Mouse (Mus musculus) retina, adult 2 months (tissue): ENCODE measurements around the gene Itga11.

Source experiments
- DNase-seq: peaks from one replicate; pipeline ENCODE4 v3.0.0-alpha.2; 2012; ENCODE audit warnings: low read depth, low spot score

The Itga11 gene

DNA sequence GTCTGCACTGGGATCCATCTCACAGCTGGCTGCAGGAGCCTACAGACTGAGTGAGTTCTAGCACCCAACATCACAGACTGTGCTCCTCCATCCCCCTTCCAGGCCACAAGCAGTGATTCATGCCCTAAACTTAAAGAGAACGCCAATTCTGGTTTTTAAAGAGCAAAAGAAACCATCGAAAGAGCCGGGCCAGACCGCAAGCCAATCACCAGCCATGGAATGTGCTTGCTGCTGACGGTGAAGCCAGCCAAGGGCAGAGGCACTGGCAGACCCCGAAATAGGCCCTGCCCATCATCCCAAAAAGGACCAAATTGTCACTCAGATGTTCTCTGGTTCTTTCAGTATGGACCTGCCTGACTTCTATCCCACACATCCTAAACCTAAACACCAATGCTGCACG is 6.7 kb downstream of the Itga11 start:
- no peak for DNase-seq

DNA sequence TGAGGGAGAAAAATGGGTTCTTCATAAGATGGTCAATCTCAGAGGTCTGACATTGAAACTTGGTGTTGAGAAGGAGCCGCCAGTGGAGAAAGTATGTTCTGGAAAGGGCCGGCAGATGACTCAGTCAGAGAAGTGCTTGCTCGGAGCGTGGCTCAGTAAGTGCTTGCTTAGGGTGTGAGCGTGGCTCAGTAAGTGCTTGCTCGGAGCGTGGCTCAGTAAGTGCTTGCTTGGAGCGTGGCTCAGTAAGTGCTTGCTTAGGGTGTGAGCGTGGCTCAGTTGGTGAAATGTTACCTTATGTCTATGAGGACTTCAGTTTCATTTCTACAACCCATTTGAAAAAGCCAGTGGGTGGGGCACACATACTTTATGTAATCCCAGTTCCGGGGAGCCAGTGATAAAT is 12.1 kb downstream of the Itga11 start:
- no peak for DNase-seq

DNA sequence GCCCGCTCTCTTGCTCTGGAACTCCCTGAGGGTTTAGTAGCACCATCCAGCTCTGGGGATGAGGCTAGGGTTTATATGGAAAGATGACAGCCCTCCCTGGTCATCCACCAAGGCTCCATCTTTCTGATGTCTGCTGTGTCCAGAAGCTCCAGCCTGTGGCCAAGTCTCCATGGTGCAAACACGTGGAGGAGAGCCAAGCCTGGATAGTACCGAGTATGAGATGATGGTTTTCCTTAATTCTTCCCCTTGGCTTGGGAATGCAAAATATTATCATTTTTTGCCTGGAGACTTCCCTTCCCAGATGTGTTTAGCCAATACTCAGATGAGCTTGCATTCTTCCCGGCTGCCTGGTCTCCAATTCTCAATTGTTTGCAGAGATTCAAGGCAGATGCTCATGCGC is 16.4 kb downstream of the Itga11 start:
- no peak for DNase-seq

DNA sequence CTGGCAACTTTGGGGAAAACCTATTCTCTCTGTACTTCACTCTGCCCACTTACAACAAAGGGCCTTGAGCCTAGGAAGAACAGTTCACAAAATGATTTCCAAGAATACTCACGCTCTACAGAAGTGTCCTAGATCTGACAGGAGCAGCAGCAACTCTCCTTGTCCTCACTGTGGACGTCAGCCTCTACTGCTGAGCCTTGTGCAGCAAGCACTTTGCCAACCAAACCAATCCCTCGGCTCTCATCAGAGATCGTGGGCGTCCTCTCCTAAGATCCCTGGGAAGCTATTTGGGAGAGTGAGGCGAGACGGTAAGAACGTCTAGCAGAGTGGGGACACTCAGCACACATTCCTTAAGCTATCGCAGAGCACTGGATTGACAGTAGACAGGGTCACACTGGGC is 17.6 kb downstream of the Itga11 start:
- no peak for DNase-seq

DNA sequence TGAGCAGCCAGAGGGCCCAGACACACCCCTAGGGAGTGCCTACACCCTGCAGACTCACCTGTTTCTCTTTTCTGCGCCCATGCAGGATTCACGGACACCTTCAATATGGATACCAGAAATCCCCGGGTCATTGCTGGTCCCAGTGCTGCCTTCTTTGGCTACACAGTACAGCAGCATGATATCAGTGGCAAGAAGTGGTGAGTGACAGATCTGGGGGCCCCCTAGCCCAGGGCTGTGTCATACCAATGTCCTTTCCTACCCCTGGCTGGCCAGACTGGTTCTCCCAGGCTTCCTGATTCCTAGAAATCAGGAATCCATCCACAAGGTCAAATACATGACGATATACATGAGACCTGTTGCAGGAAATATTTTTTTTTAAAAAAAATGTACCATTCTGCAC is 19.2 kb downstream of the Itga11 start:
- DNase-seq: no peak

DNA sequence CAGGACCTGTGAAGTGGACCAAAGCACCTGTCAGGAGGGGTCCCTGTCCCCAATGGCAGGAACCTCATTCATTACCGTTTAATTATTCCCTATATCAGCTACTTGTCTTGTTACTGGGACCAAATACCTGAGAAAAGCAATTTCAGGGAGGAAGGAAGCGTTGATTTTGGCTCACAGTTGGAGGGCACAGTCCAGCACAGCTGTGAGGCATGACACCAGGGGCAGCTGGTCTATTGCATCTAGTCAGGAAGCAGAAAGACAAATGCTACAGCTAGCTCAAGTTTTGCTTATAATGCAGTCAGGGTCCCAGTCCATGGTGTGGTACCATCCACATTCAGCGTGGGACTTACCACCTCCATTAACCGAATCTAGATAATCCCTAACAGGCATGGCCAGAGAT is 29.6 kb downstream of the Itga11 start:
- no peak for DNase-seq

DNA sequence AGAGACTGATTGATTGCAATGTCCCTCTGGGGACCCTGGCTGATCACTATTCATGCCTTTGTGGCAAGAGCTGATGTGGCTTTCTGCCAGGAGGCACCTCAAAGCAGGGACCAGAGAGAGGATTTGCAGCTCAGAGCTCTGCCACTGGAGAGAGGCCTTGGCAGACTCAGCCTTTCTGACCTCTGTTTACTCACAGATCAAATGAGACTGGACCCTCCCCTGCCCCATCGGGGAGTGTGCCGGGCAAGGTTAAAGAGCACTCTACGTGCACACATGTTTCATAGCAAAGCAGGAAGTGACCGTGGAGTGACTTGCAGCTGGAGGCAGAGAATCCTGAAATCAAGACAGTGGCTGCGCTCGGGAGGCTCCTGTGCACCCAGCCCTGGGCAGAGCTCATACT is 30.2 kb downstream of the Itga11 start:
- no peak for DNase-seq

DNA sequence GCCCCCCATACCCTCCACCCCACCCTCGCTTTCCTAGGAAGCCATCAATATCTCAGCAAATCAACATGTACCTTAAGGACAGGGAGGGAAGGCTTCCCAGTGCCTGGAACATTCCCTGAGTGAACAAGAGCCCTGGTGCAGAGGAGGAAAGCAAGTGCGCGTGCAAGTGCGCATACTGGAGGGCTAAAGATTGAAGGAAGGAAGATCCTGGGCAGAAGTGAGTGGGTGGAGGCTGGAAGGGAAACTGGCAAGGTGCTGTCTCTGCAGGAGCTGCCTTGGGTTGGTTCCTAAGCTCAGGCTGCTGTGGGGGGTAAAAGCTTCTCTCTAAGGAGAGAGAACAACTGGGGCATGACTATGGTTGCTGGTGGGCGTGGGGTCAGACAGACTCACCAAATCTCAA is 32.4 kb downstream of the Itga11 start:
- no peak for DNase-seq

DNA sequence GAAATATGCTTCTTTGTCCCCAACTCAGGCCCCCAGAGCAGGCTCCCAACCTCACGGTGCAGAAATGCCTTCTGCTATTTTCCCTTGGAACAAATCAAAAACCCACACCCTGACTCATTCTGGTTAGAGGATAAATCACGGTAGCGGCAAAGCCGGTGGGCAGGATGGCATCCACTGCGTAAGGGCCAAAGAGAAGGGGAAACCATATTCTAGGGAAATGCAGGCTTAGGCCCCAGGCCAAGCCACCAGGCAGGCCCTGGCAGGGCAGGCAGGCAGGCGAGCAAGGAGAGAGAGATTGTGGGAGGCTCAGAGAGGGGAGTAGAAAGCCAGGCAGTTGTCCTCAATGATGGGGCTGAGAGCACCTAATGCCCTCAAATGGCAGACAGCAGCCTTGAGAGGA is 34.7 kb downstream of the Itga11 start:
- no peak for DNase-seq

DNA sequence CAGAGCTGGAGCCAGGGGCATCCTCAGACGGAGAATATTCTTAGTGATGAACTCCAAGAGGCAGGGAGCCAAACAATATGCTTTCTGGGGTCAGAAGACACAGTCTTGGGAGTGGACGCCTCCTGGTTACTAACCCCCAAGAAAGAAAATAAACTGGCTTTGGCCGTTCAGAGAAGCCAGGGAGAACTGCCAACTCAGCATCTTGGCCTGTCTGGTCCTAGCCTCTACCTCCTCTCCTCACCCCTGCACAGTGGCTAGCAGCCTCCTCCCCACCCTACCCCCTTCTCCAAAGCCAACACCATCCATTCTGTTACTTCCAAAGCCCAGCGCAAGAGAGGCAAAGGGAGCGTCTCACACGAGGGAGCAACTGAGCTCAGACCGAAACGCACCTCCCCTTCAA is 35.4 kb downstream of the Itga11 start:
- DNase-seq: no peak

DNA sequence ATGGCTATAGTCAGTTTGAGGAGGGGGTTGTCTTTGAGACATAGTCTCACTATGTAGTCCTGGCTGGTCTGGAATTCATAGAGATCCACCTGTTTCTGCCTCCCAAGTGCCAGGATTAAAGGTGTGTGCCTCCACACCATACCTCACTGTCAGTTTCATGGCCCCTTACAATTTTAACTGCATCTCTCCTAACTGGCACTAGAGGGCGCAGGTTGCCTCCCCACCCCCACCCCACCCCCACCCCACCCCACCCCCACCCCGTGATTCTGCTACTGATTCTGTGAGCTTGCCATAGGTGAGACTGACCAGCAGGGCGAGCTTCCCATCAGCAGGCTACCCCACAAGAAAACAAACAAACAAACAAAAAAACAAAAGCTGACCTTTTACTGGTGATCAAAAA is 36.7 kb downstream of the Itga11 start:
- DNase-seq: no peak

DNA sequence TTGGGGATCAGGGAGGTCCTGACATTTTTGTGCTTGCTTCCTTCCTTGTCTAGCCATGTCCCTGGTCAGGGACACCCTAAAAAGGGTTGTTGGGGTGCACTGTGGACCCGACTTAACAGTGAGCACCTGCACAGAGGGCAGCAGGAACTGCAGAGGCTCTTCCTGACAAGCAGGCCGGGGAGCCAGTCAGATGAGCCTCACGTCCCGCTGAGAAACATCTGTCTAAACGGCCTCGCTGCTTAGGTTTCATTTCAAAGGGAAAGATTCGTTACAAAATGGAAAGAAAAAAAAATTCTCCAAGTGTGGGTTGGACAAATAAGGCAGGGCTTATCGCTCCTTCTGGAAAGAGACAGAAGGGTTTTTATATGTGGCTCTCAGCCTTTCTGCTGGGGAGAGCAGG is 40.4 kb downstream of the Itga11 start:
- no peak for DNase-seq

DNA sequence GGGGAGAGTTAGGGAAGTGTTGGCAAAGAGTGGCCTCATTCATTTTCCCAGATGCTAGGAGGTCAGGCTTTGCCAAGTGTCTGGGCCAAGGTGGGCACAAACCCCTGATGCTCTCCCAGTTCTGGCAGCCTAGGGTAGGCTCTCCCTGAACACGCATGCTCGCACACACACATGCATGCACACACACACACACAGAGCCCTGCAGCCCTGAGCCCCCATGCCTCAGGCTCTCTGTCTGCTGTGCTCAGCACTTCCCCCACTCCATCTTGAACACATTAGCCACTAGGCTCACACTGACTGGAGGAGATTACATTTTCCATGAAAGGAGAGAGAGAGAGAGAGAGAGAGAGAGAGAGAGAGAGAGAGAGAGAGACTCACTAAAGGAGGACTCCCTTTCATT is 44.2 kb downstream of the Itga11 start:
- DNase-seq: no peak

DNA sequence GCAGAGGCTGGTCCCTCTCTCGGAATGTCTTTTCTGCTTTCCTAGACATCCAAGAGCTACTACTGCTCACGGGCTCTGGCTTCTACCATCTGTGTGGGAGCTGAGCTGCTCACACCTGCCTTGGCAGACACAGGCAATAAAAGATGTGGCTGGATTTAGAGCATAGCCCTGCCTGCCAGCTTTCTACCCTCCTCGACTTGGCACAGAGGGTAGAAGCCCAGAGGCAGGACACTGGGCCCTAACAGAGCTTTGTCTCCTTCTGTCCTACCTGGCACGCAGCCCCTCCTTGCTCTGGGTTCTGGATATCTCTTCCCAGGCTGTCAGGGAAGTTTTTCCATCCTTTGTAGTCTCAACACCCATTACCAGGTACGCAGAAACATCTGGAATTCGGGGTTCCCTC is 45.1 kb downstream of the Itga11 start:
- DNase-seq: no peak

DNA sequence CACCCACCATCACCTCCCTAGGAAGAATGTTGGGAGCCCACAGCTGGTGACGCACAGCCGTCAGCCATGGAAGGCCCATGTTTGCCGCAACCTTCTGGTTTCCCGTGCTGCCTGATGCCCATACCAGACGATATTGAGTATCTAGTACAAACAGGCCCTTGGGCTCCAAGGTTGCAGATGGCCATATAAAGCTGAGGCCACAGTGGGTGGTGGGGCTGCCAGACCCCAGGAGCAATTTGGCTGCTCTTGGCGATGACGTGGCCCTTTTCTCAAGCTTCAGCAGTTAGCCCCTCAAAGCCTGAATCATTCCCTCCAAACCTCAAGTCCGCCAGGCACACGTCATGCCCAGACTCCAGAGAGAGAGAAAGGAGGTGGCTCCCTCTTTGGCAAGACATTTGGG is 46.5 kb downstream of the Itga11 start:
- no peak for DNase-seq

DNA sequence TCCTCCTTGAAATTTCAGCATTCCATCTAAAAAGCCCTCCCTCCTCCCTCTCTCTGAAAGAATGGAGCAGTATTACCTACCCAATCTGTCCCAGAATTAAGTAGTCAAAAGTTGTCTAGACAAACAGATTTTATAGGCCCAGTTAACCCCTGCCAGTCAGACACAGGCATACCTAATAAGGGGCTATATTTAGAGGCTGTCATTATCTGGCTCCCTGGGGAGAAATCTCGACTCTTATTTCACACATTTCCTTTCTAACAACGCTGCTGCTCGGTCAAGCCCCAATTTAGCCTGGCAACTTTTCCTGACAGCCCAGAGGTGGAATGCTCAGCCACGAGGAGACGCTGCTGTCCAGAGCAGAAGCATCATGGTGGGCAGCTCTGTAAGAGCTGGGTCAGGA is 47.6 kb downstream of the Itga11 start:
- no peak for DNase-seq

DNA sequence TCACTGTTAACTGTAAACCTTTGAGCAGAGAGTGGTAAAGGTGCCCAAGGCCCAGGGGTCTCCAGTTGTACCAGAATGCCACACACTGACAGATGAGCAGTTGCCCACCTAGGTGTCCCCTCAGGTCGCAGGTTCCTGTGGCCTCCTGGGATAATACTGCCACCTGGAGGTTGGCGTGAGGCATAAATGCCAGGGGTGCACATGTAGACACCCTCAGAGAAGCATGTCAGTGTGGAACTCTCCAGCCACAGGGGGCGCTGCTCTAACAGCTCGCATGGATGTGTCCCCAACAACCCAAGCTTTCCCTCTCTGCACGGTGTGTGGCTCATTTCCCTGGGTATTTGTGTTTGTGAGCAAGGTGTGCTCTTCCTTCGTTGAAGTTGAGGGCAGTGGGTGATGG is 48.8 kb downstream of the Itga11 start:
- no peak for DNase-seq

DNA sequence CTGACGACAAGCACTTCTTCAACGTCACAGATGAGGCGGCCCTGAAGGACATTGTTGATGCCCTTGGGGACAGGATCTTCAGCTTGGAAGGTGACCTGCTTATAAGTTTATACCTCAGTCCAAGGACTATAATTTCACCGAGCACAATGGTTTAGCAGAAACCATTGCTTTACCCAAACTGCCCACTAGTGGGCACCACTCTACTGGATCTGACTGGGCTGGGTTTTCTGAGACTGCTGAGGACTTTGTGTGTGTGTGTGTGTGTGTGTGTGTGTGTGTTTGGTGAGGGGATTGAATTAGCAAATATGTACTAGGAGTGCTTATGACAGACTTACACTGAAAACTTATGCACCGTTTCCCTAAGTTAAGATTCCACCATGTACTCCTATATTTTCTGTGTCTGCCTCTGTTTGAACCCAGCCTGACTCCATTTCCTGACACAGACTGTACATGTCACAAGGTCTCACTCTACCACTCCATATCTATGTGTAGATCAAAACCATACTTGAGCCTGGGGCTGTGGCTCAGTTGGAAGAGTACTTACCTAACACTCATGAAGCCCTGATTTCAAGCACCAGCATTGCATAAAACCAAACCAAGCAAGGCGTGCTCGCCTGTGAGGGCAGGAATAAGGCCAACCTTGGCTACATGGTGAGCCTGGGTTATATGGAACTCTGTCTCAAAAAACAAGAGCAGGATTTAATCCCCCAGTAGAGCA is 67.1 kb downstream of the Itga11 start:
- DNase-seq: peak; percentile 32

DNA sequence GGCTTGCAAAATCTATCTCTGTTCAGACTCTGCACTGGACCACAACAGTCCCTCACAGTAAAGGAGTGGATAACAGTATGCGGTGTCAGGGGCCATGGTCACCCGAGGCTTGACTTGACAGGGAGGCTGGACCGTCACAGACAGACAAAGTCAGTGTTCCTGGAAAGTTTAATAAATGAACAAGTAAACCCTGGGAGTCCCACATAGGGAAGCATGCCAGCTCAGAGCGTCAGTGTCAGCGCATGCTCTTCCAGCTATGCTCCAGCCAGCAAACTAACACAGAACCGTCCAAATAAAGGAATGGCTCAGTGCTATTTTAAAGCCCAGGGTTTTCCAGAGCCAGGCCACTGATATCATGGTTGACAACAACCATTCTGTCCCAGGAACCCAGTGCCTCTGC is 69.0 kb downstream of the Itga11 start:
- no peak for DNase-seq

DNA sequence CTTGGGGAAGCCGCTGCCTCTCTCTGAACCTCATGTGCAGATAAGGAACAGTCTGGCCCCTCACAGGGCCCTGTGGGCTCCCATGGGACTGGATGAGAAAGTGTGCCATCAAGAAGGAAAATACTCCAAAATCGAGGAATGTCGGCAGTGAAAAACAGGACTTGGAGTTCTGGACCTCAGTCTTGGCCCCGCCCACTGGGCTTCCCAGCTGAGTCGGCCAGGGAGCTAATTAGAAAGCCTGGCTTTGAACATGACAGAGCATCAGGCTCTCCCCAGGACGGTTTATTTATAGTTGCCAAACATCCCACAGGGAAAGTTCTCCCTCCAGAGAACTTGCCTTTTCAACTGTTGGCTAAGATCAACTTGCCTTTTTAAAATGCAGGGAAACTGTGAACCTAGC is 72.0 kb downstream of the Itga11 start:
- no peak for DNase-seq

DNA sequence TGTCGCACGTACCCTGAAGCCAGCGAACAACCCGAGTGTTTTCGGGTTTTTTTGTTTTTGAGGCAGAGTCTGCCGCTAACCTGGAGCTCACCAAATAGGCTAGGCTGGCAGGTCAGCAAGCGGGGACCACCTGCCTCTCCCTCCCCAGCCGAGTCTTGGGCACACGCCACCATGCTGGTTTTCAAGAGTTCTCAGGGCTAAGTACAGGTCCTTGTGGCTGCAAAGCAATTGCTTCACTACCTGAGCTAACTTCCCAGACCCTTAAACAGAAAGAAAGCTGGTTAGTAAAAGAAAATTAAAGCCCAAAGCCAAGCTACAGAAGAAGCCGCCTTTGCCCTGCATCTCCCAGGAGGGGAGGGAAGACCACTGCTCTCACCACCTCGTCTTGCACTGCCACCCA is 72.8 kb downstream of the Itga11 start:
- DNase-seq: no peak

DNA sequence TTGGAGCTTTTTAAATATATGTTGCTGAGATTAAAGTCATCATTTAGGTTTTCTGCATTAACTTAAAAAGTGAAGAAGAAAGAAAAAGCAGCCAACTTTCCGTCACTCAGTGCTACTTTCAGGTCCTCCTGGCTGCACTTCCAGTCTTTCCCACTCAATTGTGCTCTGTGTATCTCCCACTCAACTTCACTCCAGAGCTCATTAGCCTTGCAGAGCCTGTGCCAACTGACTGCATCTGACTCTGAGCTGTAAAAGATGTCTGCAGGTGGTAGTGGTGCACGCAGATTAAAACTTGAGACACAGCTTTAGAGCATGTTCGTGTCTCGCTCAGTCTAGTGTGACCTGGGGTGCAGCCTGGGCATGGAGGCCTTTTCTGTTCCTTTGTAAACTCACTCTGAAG is 80.7 kb downstream of the Itga11 start:
- no peak for DNase-seq

DNA sequence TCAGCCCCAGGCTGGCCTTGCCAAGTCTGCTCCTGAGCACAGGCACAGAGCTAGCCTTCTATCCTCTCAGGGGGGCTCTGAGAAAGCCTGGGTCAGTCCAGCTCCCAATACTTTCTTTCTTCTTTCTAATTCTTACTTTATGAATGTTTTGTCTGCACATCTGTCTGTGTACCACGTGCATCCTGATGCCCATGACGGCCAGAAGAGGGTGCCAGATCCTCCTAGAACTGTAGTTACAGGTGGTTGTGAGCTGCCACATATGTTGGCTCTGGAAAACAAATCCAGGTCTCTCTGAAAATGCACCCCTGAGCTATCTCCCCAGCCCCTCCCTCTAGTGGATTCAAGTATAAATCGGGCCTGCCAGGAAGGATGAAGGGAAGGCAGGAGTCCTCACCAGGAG is 82.0 kb downstream of the Itga11 start:
- no peak for DNase-seq

DNA sequence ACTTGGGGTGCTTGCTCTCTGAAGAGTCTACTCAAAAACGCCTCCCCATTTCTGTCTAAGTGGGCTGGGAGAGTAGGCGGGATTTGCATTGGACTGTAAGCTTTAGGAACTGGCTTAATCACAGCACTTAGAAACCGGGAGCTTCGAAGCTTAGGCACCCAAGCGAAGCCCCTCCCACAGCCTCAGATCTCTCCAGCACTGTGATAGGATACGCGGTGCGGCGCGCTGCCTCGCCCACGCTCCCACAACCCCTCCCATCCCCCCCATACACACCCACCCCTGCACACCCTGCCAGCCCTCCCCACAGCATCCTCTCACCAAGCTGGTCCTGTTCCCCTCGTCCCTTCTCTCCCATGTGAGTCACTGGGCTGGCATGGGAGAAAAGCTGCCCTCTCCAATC is 85.9 kb downstream of the Itga11 start:
- no peak for DNase-seq
